Mouse (Mus musculus): ENCODE measurements around the gene Tbck.

The Tbck gene

GRCm38 (mm10) chr3:132868838-132869237, 184.9 kb downstream of the Tbck start:
- DNase-seq (ENCODE audit: low spot score), result peak; percentile 41

DNA sequence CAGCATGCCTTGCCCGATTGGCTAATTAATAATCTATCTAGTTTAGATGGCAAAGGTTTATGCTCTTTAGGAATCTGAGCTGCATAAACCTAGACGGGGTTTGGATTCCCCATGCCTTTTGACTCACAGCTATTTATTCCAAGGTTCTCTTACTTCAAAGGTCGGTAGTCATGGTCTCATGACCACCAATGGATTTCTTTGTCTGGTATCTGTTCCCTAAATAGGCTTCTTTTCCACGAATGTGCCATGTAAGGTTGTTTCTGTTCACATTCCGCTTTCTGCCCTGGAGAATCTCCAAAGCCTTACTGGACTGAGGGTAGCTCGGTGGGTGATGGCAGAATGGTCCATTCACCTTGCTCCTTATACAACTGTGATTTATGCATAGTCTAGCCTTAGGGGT, 186.1 kb downstream of the Tbck start:
- DNase-seq (ENCODE audit: low spot score), result no peak

DNA sequence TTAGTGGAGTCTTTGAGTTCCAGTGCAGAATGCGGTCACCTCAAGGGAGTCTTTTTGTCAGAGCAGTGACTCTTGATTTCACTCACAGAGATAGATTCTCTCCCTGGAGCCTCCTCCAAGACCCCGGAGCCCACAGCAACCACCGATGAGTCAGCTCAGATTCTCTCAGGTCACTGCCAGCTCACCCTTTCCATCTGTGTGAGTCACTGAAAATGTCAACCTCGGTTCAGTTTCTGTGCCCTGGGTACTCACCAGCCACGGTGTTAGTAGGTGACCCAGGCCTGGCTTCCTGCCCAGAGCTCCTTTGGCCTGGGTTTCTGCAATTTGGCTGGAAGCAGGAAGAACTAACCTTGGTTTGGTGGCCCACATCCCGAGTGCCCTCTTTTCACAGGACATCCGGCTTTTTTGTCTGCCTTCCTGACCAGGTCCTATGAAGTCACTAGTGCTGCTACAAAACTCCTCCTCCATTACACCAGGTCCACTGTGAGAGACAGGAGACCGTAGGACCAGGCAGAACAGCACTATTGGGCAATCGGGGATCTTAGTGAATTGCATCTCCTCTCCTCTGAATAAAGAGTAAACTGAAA, 187.5 kb downstream of the Tbck start:
- DNase-seq (ENCODE audit: low spot score), result peak; percentile 71

GRCm38 (mm10) chr3:132873251-132873650, 189.3 kb downstream of the Tbck start:
- no peak for DNase-seq (ENCODE audit: low spot score)

DNA sequence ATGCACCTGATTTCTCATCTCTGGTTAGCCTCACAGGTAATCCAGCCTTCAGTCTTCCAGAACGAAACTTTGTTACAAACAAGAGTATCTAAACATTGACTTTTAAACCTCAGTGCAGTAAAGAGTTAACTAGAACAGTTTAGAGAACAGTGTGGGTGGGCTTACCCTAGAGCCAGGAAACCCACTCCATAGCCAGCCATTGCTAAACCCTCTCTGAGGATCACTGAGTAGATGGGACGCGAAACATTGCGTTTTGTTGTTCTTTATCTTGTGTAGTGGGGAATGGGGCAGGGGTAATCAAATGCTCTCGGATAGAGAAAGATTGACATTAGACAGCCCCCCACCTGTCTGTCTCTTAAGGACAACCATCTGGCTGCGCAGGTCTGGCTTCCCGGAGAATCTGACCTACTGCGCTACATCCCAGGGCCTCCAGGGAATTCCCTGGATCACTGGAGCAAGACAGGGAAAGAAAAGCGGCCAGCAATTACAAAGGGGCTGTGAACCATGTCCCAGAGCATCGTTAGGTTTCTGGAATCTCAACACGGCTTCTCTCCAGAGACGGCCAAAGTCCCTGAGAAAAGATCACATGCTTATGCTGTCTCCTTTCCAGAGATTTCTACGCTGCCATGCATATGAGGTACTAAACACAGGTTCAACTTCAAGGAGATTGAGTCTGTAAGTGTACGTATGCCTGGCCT, 192.2 kb downstream of the Tbck start:
- DNase-seq (ENCODE audit: low spot score), result no peak

DNA sequence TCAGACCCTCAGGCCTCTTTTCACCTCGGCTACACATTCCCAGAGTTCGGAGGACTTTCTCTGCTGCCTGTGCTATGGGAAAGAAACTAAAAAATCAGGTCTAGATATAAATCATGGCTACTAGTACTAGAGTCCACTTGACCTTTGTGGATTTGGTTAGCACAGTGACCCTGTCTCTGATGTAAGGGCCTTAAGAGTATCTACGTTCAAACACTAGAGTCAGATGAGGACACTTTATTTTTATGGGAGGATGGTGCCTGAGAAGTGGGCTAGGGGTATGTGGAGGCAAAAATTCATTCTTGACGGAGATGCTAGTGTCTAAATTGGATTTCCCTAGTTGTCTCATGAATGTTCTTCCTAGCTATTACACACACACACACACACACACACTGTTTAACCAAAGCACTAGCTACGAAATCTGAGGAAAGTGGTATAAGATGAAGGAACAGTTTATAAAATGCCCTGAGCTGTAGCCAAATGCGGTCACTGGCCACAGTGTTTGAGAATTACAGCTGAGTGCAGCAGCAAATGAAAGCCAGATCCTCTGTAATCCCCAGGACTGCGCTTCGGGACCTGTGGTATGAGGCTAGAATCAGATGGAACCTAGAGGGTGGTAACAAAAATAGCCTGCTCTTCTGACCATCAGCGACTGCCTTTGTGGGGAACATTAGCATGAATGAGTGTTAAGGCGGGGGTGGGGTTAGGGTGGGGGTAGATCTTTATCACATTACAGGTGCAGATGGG, 193.2 kb downstream of the Tbck start:
- no peak for DNase-seq (ENCODE audit: low spot score)

DNA sequence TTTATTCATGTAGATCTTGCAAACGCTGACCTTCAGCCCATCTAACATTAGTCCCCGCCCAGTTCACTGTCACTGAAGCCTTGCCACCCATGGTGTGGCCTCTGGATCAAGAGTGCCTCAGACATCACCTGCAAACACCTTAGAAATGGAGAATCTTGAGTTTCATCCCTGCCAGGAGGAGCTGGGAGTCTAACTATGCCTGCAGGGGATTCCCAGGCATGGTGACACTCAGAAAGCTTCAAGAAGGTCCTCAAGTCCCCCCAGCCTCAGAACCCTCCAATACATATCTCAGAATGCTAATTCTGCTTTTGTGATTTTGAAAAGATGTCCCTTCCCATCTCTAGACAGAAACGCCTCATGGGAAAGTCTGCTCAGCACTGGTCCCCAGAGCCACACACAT, 196.4 kb downstream of the Tbck start:
- DNase-seq (ENCODE audit: low spot score), result no peak

DNA sequence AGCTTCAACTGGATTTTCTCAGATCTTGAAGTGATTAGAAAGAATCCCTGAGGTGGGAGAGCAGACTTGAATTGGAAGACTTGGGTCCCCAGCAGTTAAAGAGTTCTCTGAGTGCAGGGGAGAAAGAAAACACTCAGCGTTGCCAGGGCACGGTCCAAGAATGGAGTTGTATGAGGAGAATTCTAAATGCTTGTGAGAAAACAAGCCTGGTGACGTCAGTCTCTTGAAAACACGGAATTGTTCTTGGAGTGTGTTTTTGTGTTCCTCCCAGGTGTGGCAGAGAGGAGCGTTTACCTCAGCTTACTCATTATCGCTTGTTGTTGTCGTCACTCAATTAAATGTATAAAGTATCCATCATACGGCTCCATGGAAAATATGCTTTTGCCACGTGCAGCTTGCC, 196.9 kb downstream of the Tbck start:
- DNase-seq (ENCODE audit: low spot score), result no peak

GRCm38 (mm10) chr3:132883256-132883655, 199.3 kb downstream of the Tbck start:
- DNase-seq (ENCODE audit: low spot score), result no peak

- DNase-seq (ENCODE audit: low spot score), result no peak
Observed at GRCm38 (mm10) chr3:132884459-132884858, 200.5 kb downstream of the Tbck start.

DNA sequence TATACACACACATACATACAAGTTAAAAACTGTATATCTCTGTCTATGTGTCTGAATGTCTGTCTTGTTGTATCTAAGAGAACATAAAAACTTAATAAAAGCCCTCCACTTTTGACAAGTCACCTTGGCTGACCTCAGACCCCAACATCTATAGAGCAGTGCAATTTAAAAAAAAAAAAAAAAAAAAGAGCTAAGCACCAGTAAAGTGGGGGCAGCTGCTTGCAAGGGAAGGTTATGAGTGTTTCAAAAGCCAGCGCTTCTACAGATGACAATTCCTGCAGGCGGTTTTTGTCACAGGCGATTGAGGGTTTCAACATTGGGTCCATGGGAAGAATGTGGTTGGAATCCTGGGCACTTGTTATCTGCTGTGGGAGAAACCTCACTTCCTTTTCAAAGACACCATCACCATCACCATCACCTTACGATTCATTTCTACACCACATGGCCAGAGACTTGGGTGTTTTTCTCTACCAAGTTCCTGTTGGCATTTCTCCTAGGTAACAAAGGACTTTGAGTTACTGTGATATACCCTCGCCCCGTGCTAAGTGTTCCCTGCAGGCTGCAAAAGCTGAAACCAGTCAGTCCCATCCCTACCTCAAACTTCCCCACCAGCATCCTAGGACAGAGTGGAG, 202.6 kb downstream of the Tbck start:
- DNase-seq (ENCODE audit: low spot score), result no peak

DNA sequence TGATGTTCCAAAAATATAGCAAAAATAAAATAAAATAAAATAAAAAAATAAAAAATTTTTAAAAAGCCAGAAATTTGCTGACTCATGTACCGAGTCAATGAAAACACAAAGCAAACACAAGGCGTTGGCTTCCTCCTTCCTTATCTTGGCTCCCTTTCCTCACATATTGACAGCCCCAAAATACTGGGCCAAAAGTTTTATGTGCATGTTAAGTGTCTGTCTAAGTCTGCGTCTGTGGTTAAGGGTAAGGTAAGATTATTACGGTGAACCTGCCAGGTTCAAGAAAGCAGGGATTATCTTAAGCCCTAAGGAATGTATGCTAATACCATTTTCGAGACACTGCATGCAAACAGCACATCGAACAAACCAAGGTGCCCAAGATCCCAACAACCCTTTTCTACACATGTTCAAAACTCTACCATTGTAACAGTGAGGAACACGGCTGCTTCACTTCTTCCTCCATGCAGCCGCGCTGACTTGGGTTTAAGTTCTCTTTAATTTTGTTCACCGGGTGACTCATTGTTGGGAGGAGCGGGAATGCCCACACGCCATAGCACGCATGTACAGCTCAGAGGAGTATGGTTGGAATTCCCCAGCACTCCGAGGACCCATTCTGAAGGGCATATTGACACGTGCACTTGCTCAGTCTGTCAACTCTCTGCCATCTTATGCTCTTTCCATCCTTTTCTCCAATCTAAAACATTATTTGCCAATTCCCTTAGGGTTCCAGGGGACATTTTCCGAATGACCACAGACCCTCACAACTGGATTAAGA, 203.3 kb downstream of the Tbck start:
- no peak for DNase-seq (ENCODE audit: low spot score)
